Mouse (Mus musculus): Measurements from ENCODE around the gene Fbxw21.

DNA sequence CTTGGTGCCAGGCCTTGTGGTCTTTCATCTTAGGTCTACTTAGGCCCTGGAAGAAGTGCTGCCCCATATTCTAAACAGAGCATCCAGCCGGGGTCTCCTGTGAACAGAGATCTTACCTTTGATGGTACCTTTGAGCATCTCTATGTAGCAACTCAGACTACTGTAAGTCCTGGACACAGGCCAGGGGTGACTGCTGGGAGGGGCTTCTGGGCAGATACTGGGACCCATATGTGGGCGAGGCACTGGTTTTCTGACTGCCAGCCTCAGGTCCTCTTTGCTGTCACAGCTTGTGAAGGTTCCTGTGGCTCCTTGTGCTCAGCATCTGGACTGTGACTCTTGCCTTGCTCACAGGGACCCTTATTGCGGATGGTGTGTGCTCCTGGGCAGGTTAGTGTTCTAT, 59.3 kb downstream of the Fbxw21 start:
- TF ChIP-seq CTCF (IDR thresholded peaks at IDR 0.05; ENCODE audit: borderline replicate concordance, insufficient read depth, low read length), result no peak
- TF ChIP-seq POLR2A (IDR thresholded peaks at IDR 0.05; ENCODE audit: low read depth, low read length), result no peak

All from embryonic fibroblast, embryonic 13.5 days (primary cell).